Mouse (Mus musculus) heart, embryonic 10.5 days (tissue): ENCODE results near the gene Ndufs8. TPM values are rescaled to one million over a fixed set of nuclear protein-coding genes. Genes with fewer than 3 reads are reported as not detected.

Experiments
- DNase-seq: peaks from one replicate; pipeline ENCODE4 v3.0.0-alpha.2; 2017; ENCODE audit warnings: low spot score
- H3K27ac ChIP-seq: fragments of 300-500 bp; sonication (generic); 2 replicates; pipeline ENCODE4 v1.5.1; 2016; ENCODE audit warnings: mild to moderate bottlenecking
- H3K27me3 ChIP-seq: fragments of 300-500 bp; sonication (generic); 2 replicates; pipeline ENCODE4 v1.6.1; 2016; ENCODE audit warnings: mild to moderate bottlenecking; ENCODE audit not compliant: poor library complexity, insufficient read depth, severe bottlenecking
- H3K36me3 ChIP-seq: fragments of 300-500 bp; sonication (generic); 2 replicates; pipeline ENCODE4 v1.6.1; 2016; ENCODE audit warnings: mild to moderate bottlenecking, moderate library complexity
- H3K4me1 ChIP-seq: fragments of 300-500 bp; sonication (generic); 2 replicates; pipeline ENCODE4 v1.6.1; 2016; ENCODE audit warnings: mild to moderate bottlenecking
- H3K4me3 ChIP-seq: fragments of 300-500 bp; sonication (generic); 2 replicates; pipeline ENCODE4 v1.5.1; 2016; ENCODE audit warnings: mild to moderate bottlenecking, moderate library complexity
- H3K9me3 ChIP-seq: fragments of 300-500 bp; sonication (generic); 2 replicates; pipeline ENCODE4 v1.6.1; 2016; ENCODE audit warnings: mild to moderate bottlenecking, moderate library complexity
- whole genome bisulfite sequencing: fragments of 180-500 bp; shearing (Covaris S2); methylation state at CpG from one replicate; pipeline ENCODE4 v1.1.7; 2016; 5-methylcytosine and 5-hydroxymethylcytosine counted together
- polyA plus RNA-seq: library from polyadenylated mRNA; unstranded; fragments of >200 nt; fragmentation: Nextera tagmentation; extraction: Ambion mirVana; gene quantifications from 2 replicates; pipeline ENCODE4 v1.2.1, GENCODE M21; 2016

The Ndufs8 gene
- polyA plus RNA-seq, 1 experiment from 2014 or later, result 323 TPM

- Histone ChIP-seq H3K4me3 (no peak overlapping the region), H3K27ac (no peak overlapping the region), H3K9me3 (no peaks in the 10 kb centered on the region), H3K4me1 (peaks cover 39% of the 10 kb centered on the region), H3K36me3 (no peaks in the 10 kb centered on the region), H3K27me3 (peaks cover 6% of the 10 kb centered on the region; the same call in 1 of the 2 replicates)
- DNase-seq, result no peak
- 60% methylated on average over 6 of the region's 6 CpGs for WGBS
Observed at GRCm38 (mm10) chr19:3926685-3927084, 14.1 kb upstream of the Ndufs8 start.

- WGBS, result 74% methylated on average over 3 of the region's 3 CpGs
- no peak overlapping the region for H3K27ac ChIP-seq
- H3K27me3 ChIP-seq, result peaks cover 6% of the 10 kb centered on the region; the same call in 1 of the 2 replicates
Observed at GRCm38 (mm10) chr19:3926279-3926678, 13.7 kb upstream of the Ndufs8 start.

GRCm38 (mm10) chr19:3925859-3926258 lies 13.3 kb upstream of the Ndufs8 start:
- no peak for DNase-seq
- H3K36me3 ChIP-seq, result no peaks in the 10 kb centered on the region
- no peak overlapping the region for H3K4me3 ChIP-seq
- peaks cover 39% of the 10 kb centered on the region for H3K4me1 ChIP-seq
- H3K27me3 ChIP-seq, result peaks cover 6% of the 10 kb centered on the region; the same call in 1 of the 2 replicates
- no peaks in the 10 kb centered on the region for H3K9me3 ChIP-seq
- WGBS, result 79% methylated on average over 6 of the region's 6 CpGs
- H3K27ac ChIP-seq, result no peak overlapping the region

More at GRCm38 (mm10) chr19:3926279-3926678, 13.7 kb upstream of the Ndufs8 start:
- H3K9me3 ChIP-seq, result no peaks in the 10 kb centered on the region
- H3K4me3 ChIP-seq, result no peak overlapping the region
- H3K36me3 ChIP-seq, result no peaks in the 10 kb centered on the region
- H3K4me1 ChIP-seq, result peaks cover 39% of the 10 kb centered on the region
- DNase-seq, result no peak

GRCm38 (mm10) chr19:3924868-3925267 lies 12.3 kb upstream of the Ndufs8 start:
- Histone ChIP-seq H3K27me3 (no peaks in the 10 kb centered on the region), H3K27ac (no peak overlapping the region), H3K9me3 (no peaks in the 10 kb centered on the region), H3K36me3 (no peaks in the 10 kb centered on the region), H3K4me1 (peaks cover 29% of the 10 kb centered on the region), H3K4me3 (no peak overlapping the region)
- no peak for DNase-seq
- WGBS, result 86% methylated on average over 7 of the region's 7 CpGs

GRCm38 (mm10) chr19:3924190-3924589 lies 11.6 kb upstream of the Ndufs8 start:
- H3K27ac ChIP-seq, result peak overlapping the region; percentile 17; the same call in 1 of the 2 replicates
- H3K36me3 ChIP-seq, result no peaks in the 10 kb centered on the region
- no peaks in the 10 kb centered on the region for H3K27me3 ChIP-seq
- peaks cover 30% of the 10 kb centered on the region for H3K4me1 ChIP-seq
- 75% methylated on average over 8 of the region's 8 CpGs for WGBS
- DNase-seq, result no peak
- H3K9me3 ChIP-seq, result no peaks in the 10 kb centered on the region
- H3K4me3 ChIP-seq, result no peak overlapping the region

GRCm38 (mm10) chr19:3923586-3923985 lies 11.0 kb upstream of the Ndufs8 start:
- no peak for DNase-seq
- H3K4me1 ChIP-seq, result peaks cover 34% of the 10 kb centered on the region

GRCm38 (mm10) chr19:3922661-3923371 lies 10.2 kb upstream of the Ndufs8 start:
- H3K9me3 ChIP-seq, result no peaks in the 10 kb centered on the region
- no peak overlapping the region for H3K27ac ChIP-seq
- WGBS, result 57% methylated on average over 10 of the region's 10 CpGs
- H3K36me3 ChIP-seq, result no peaks in the 10 kb centered on the region
- peaks cover 34% of the 10 kb centered on the region for H3K4me1 ChIP-seq
- no peak overlapping the region for H3K4me3 ChIP-seq
- DNase-seq, result no peak
- no peaks in the 10 kb centered on the region for H3K27me3 ChIP-seq

More at GRCm38 (mm10) chr19:3923586-3923985, 11.0 kb upstream of the Ndufs8 start:
- Histone ChIP-seq H3K27me3 (no peaks in the 10 kb centered on the region), H3K36me3 (no peaks in the 10 kb centered on the region), H3K4me3 (no peak overlapping the region), H3K9me3 (no peaks in the 10 kb centered on the region), H3K27ac (peak overlapping the region; percentile 17; the same call in 1 of the 2 replicates)
- 63% methylated on average over 13 of the region's 13 CpGs for WGBS

- H3K27ac ChIP-seq, result no peak overlapping the region
- peaks cover 29% of the 10 kb centered on the region for H3K4me1 ChIP-seq
- H3K27me3 ChIP-seq, result no peaks in the 10 kb centered on the region
- H3K9me3 ChIP-seq, result no peaks in the 10 kb centered on the region
- H3K4me3 ChIP-seq, result no peak overlapping the region
- H3K36me3 ChIP-seq, result no peaks in the 10 kb centered on the region
- no peak for DNase-seq
Observed at GRCm38 (mm10) chr19:3919928-3920327, 7.4 kb upstream of the Ndufs8 start.

GRCm38 (mm10) chr19:3916727-3917126 lies 4.2 kb upstream of the Ndufs8 start:
- H3K27me3 ChIP-seq, result no peaks in the 10 kb centered on the region
- no peak for DNase-seq
- WGBS, result 81% methylated on average over 11 of the region's 11 CpGs

GRCm38 (mm10) chr19:3914535-3914934 lies 2.0 kb upstream of the Ndufs8 start:
- Histone ChIP-seq H3K36me3 (peaks cover 19% of the 10 kb centered on the region), H3K27ac (no peak overlapping the region), H3K27me3 (no peaks in the 10 kb centered on the region), H3K4me3 (no peak overlapping the region), H3K9me3 (no peaks in the 10 kb centered on the region), H3K4me1 (peaks cover 25% of the 10 kb centered on the region)
- WGBS, result 91% methylated on average over 5 of the region's 5 CpGs
- no peak for DNase-seq

More at GRCm38 (mm10) chr19:3916727-3917126, 4.2 kb upstream of the Ndufs8 start:
- Histone ChIP-seq H3K36me3 (no peaks in the 10 kb centered on the region), H3K9me3 (no peaks in the 10 kb centered on the region), H3K27ac (no peak overlapping the region), H3K4me3 (no peak overlapping the region), H3K4me1 (peaks cover 23% of the 10 kb centered on the region)

- Histone ChIP-seq H3K27ac (peak overlapping the region; percentile 91), H3K4me1 (peaks cover 17% of the 10 kb centered on the region), H3K9me3 (no peaks in the 10 kb centered on the region), H3K4me3 (peak overlapping the region; percentile 69), H3K36me3 (peaks cover 27% of the 10 kb centered on the region), H3K27me3 (no peaks in the 10 kb centered on the region)
- DNase-seq, result no peak
- 83% methylated on average over 8 of the region's 8 CpGs for WGBS
Observed at GRCm38 (mm10) chr19:3913692-3914091, 1.1 kb upstream of the Ndufs8 start.

- WGBS, result 83% methylated on average over 5 of the region's 5 CpGs
- H3K4me1 ChIP-seq, result peaks cover 44% of the 10 kb centered on the region
Observed at GRCm38 (mm10) chr19:3910206-3910605, 2.4 kb downstream of the Ndufs8 start.

GRCm38 (mm10) chr19:3907876-3908660 lies 4.5 kb downstream of the Ndufs8 start:
- H3K4me1 ChIP-seq, result peaks cover 54% of the 10 kb centered on the region
- peaks cover 48% of the 10 kb centered on the region for H3K36me3 ChIP-seq
- no peak overlapping the region for H3K27ac ChIP-seq
- no peaks in the 10 kb centered on the region for H3K27me3 ChIP-seq
- no peaks in the 10 kb centered on the region for H3K9me3 ChIP-seq
- H3K4me3 ChIP-seq, result peak overlapping the region; percentile 68; the same call in 1 of the 2 replicates
- DNase-seq, result no peak
- 91% methylated on average over 8 of the region's 8 CpGs for WGBS

More at GRCm38 (mm10) chr19:3910206-3910605, 2.4 kb downstream of the Ndufs8 start:
- H3K27me3 ChIP-seq, result no peaks in the 10 kb centered on the region
- no peak for DNase-seq
- H3K36me3 ChIP-seq, result peaks cover 36% of the 10 kb centered on the region
- no peak overlapping the region for H3K4me3 ChIP-seq
- no peaks in the 10 kb centered on the region for H3K9me3 ChIP-seq
- H3K27ac ChIP-seq, result no peak overlapping the region
